Mouse (Mus musculus): ENCODE measurements around the gene D3Ertd254e. TPM values are rescaled to one million over a fixed set of nuclear protein-coding genes. Genes with fewer than 3 reads are reported as not detected.
A peak's percentile ranks its signal among the peaks of the same experiment; 100 is the strongest.

D3Ertd254e gene
- polyA plus RNA-seq, 1 experiment from 2014 or later, result 8.2 TPM

DNA sequence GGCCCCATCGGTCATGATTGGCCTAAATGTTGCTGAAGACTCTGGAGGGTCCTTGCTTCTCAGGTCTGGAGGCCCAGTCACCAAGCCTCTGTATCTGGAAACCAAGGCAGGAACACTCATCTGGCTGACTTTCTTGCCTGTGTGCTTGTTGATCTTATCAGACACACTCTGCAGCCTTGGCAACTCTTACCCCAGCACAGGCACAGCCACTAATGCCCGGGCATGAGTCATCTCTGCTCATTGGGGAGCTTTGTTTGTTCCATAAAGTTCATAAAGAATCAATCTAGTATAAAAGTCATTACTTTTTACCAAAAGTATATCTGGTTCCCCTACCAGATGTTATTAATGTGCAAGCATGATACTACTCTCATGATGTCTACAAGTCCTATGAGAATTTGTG lies 22.9 kb downstream of the D3Ertd254e start:
- Histone ChIP-seq H3K27ac (replicated peaks) (no peak overlapping the region), H3K36me3 (replicated peaks) (peaks cover 10% of the 10 kb centered on the region), H3K9me3 (no peaks in the 10 kb centered on the region), H3K4me1 (peaks cover 6% of the 10 kb centered on the region; the same call in 1 of the 2 replicates), H3K4me3 (no peak overlapping the region), H3K27me3 (replicated peaks; ENCODE audit: low read depth, poor library complexity, severe bottlenecking) (no peaks in the 10 kb centered on the region)
- no peak for DNase-seq (ENCODE audit: low spot score)
- 93% methylated on average over 2 of the region's 2 CpGs for WGBS

DNA sequence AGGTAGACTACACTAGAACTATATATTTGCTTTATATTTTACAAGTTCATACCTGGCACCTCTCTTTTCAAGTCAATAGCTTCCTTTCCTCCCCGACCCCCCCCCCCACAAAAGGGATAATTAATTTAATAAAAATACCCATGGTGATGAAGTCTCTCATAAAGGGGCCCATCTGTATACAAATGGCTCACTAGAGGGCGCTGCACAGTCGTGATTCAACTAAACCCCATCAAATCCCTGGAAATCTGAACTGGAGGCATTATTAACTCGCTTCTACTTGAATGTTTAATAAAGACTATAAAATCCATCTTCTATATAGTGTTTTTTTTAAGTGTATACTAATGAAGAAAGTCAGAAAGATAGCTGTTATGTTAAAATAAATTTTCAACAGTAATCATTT lies 30.7 kb downstream of the D3Ertd254e start:
- no peak overlapping the region for H3K4me3 ChIP-seq
- no peak overlapping the region for H3K27ac ChIP-seq (replicated peaks)
- DNase-seq (ENCODE audit: low spot score), result peak; percentile 57
- H3K9me3 ChIP-seq, result no peaks in the 10 kb centered on the region
- WGBS, result 11% methylated on average over 4 of the region's 4 CpGs
- H3K4me1 ChIP-seq, result no peaks in the 10 kb centered on the region
- no peaks in the 10 kb centered on the region for H3K36me3 ChIP-seq (replicated peaks)
- no peaks in the 10 kb centered on the region for H3K27me3 ChIP-seq (replicated peaks; ENCODE audit: low read depth, poor library complexity, severe bottlenecking)

DNA sequence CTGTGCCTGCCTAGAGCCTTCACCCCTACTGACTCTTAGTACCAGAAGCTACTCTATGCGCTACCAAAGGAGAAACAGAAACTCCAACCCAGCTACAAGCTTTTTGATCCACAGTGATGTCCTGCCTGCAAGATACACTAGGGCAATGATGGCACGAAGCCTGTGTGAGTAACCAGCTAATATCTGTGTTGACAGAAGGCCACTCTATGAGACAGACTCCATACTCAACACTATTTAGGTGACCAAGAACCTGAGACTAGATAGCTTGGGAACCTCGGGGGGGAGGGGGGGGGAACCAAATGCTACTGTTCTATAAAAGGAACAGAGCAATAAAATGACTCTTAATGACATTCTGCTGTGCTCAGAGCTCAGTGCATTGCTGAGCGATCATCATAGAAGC lies 35.7 kb downstream of the D3Ertd254e start:
- Histone ChIP-seq H3K4me3 (no peak overlapping the region), H3K27me3 (replicated peaks; ENCODE audit: low read depth, poor library complexity, severe bottlenecking) (no peaks in the 10 kb centered on the region), H3K36me3 (replicated peaks) (no peaks in the 10 kb centered on the region), H3K9me3 (no peaks in the 10 kb centered on the region), H3K27ac (replicated peaks) (no peak overlapping the region), H3K4me1 (no peaks in the 10 kb centered on the region)
- 81% methylated on average over 4 of the region's 4 CpGs for WGBS
- DNase-seq (ENCODE audit: low spot score), result no peak

DNA sequence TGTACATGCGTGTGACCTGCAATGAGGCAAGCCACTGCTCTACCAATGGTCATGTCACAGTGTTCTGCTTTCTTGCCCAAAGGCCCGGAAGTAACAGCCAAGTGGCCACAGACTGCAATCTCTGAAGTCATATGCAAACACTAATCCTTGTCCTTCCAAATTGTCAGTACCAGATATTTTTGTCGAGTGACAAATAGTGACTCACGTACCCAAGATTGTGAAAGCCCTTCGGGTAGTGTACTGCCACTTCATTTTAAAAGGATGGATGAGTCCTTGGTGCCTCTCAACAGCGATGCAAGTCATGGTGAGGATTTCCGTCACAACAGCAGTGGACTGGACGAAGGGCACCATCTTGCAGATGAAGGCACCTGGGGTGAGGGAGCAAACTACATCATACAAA lies 38.4 kb downstream of the D3Ertd254e start:
- H3K4me1 ChIP-seq, result no peaks in the 10 kb centered on the region
- H3K27ac ChIP-seq (replicated peaks), result no peak overlapping the region
- no peak overlapping the region for H3K4me3 ChIP-seq
- H3K9me3 ChIP-seq, result no peaks in the 10 kb centered on the region
- no peak for DNase-seq (ENCODE audit: low spot score)
- H3K27me3 ChIP-seq (replicated peaks; ENCODE audit: low read depth, poor library complexity, severe bottlenecking), result no peaks in the 10 kb centered on the region
- no peaks in the 10 kb centered on the region for H3K36me3 ChIP-seq (replicated peaks)
- 91% methylated on average over 8 of the region's 8 CpGs for WGBS

DNA sequence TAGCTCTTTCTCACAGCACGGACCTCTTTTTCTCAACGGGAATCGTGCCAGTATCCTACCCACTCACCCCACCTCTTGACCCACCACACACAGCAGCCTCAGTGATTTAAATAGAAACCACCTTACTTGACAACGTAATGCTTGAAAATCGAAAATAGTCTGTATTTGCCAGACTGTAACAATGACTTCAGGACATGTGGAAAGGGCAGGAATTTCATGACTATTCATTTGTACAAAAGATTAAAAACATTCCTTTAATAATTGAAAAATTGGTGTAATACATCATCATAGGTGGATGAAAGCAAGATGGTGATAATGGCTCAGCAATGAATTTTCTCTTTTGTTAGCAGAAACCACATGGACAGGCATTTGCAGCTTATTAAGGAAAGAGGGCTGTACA lies 50.3 kb downstream of the D3Ertd254e start:
- DNase-seq (ENCODE audit: low spot score), result no peak
- Histone ChIP-seq H3K27ac (replicated peaks) (no peak overlapping the region), H3K4me3 (no peak overlapping the region), H3K4me1 (no peaks in the 10 kb centered on the region), H3K36me3 (replicated peaks) (no peaks in the 10 kb centered on the region), H3K9me3 (no peaks in the 10 kb centered on the region), H3K27me3 (replicated peaks; ENCODE audit: low read depth, poor library complexity, severe bottlenecking) (no peaks in the 10 kb centered on the region)
- WGBS, result 77% methylated on average over 5 of the region's 5 CpGs

DNA sequence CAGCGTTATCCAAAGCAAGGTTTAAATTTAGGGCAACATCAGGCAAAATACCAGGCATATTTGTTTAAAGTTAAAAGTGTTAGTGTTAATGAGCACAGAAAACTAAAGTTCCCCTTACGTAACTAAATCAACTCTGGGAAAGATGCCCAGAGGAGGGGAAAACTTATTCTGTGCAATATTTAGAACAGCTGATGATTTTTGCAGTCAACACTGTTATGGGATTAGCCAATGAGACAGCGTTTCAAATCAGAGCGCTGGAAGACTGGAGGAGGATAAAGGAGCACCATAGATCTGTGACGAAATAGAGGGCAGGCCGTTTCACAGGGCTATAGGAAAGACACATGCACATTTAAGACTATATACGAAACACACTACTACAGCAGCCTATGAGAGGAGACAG lies 52.1 kb downstream of the D3Ertd254e start:
- no peaks in the 10 kb centered on the region for H3K27me3 ChIP-seq (replicated peaks; ENCODE audit: low read depth, poor library complexity, severe bottlenecking)
- H3K36me3 ChIP-seq (replicated peaks), result no peaks in the 10 kb centered on the region
- DNase-seq (ENCODE audit: low spot score), result no peak
- WGBS, result 90% methylated on average over 7 of the region's 7 CpGs
- no peak overlapping the region for H3K27ac ChIP-seq (replicated peaks)
- no peak overlapping the region for H3K4me3 ChIP-seq
- no peaks in the 10 kb centered on the region for H3K4me1 ChIP-seq
- H3K9me3 ChIP-seq, result no peaks in the 10 kb centered on the region

DNA sequence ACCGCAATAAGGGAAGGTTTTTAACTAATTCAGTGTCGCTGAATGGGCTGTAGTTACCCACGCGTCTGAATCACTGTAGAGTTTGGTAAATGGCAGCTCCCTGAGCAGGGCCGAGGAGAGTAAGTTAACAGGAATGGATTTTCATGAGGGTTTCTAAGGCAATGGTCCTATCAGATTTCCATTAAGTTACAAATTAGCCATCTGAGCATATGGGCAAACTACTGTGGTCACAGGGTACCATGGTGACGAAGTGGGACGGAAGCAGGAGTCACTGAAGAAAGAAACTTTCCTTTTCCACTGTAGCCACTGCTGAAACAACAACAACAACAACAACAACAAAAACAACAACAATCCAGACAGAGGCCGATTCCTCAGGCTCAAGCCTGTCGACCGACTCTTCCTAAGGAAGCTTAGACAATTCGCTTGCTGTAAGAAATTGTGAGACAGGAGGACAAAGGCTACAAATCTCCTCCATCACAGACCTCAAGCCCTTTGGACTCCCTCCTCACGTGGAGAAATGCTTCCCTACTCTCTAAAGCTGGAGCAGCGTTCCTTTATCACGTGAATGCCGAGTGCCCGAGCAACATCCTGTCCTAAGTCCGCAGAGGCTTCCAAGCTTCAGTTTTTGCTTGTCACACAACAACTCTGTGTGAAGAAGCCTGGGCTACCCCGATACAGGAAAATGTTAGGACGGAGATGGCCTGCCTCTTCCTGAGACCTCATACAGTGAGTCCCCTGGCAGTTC lies 56.9 kb downstream of the D3Ertd254e start:
- H3K4me1 ChIP-seq, result no peaks in the 10 kb centered on the region
- 76% methylated on average over 19 of the region's 19 CpGs for WGBS
- no peaks in the 10 kb centered on the region for H3K9me3 ChIP-seq
- no peak overlapping the region for H3K27ac ChIP-seq (replicated peaks)
- H3K36me3 ChIP-seq (replicated peaks), result no peaks in the 10 kb centered on the region
- H3K27me3 ChIP-seq (replicated peaks; ENCODE audit: low read depth, poor library complexity, severe bottlenecking), result no peaks in the 10 kb centered on the region
- no peak overlapping the region for H3K4me3 ChIP-seq
- DNase-seq (ENCODE audit: low spot score), result no peak

DNA sequence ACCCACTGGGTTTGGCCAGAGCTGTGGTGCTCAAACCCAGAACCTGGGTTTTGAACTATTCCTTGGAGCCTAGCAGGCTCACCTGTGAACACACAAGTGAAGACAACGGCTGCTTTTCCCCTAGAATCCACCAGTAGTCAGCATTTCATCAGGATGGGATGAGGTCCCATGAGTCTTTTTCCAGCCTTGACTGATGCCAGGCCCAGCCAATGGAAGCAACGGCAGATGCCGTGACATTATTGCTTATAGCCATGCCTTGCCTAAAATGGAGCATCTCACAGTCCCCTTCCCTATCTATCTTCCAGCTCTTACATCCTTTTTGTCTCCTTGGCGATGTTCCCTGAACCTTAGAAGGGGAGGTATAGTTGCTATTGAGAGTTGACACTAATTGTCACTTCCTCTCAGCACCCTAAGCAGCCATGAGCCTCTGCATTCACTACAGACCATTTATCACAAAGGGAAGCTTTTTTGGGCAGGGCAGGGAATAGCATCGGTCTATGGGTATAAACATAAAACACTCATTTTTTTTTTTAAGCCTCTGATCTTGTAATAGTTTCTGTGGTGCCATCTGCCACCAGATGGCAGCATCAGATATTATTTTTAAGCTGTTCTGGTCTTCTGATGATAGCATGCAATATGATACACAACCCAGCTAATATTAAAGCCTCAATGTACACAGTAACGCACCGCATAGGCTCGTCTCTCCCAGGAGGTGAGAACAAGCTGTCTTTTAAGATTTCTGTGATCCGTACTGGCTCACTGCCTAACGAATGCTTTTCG lies 59.1 kb downstream of the D3Ertd254e start:
- Histone ChIP-seq H3K36me3 (replicated peaks) (no peaks in the 10 kb centered on the region), H3K9me3 (no peaks in the 10 kb centered on the region), H3K4me1 (no peaks in the 10 kb centered on the region), H3K27me3 (replicated peaks; ENCODE audit: low read depth, poor library complexity, severe bottlenecking) (no peaks in the 10 kb centered on the region), H3K27ac (replicated peaks) (no peak overlapping the region), H3K4me3 (no peak overlapping the region)
- peak; percentile 21 for DNase-seq (ENCODE audit: low spot score)
- WGBS, result 72% methylated on average over 11 of the region's 11 CpGs

DNA sequence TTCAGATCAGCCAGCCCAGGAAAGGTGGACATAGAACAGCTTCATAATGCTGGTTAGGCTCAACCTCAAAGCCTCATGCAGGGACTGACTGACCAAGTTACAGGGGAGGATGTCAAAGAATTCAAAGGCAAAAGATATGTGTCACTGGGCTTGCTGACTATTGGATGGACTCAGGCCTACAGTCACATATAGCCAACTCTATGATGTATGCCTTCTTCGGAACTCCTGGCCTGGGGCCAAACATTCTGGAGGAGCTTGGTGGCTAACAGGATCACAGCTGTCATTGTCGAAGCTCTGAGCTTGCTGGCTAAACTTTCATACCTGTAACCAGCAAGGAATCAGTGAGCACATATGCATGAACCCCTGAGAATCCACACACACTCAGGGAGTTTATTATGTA lies 60.1 kb downstream of the D3Ertd254e start:
- Histone ChIP-seq H3K36me3 (replicated peaks) (no peaks in the 10 kb centered on the region), H3K9me3 (no peaks in the 10 kb centered on the region), H3K4me1 (no peaks in the 10 kb centered on the region), H3K27ac (replicated peaks) (no peak overlapping the region), H3K4me3 (no peak overlapping the region), H3K27me3 (replicated peaks; ENCODE audit: low read depth, poor library complexity, severe bottlenecking) (no peaks in the 10 kb centered on the region)
- no peak for DNase-seq (ENCODE audit: low spot score)
- WGBS, result 73% methylated on average over 2 of the region's 2 CpGs

DNA sequence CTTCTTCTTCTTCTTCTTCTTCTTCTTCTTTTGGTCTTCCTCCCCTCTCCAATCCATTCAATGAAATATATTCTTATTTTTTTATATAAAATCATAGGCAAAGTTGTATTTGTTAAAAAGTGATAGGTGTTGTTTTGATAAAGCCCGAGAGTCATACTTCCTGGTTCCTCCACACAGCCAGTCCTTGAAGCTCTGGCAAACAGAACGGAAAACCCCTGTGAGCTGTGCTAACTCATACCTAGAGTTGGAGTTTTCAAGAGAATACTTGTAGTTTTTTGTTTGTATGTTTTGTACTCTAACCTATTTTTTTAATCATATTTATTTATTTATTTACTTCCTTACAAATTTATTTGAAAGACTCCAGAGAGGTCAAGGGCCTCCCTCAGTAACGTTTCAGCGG lies 61.9 kb downstream of the D3Ertd254e start:
- Histone ChIP-seq H3K27me3 (replicated peaks; ENCODE audit: low read depth, poor library complexity, severe bottlenecking) (no peaks in the 10 kb centered on the region), H3K27ac (replicated peaks) (no peak overlapping the region), H3K4me1 (no peaks in the 10 kb centered on the region), H3K4me3 (no peak overlapping the region), H3K36me3 (replicated peaks) (no peaks in the 10 kb centered on the region), H3K9me3 (no peaks in the 10 kb centered on the region)
- no peak for DNase-seq (ENCODE audit: low spot score)
- 84% methylated on average over 4 of the region's 4 CpGs for WGBS

Other genes with a start within 250 kb of the D3Ertd254e start
- 104 and 106 TPM in 2 replicates for gene Dcun1d1, start 213.6 kb upstream of the D3Ertd254e start, polyA plus RNA-seq (2016; fragmentation: Nextera tagmentation; extraction: Ambion mirVana)
- 37.0 and 42.2 TPM in 2 replicates for gene Mccc1, start 150.3 kb upstream of the D3Ertd254e start, polyA plus RNA-seq (2016; fragmentation: Nextera tagmentation; extraction: Ambion mirVana)
- gene Ccdc144b, start 97.5 kb upstream of the D3Ertd254e start, polyA plus RNA-seq (2016; fragmentation: Nextera tagmentation; extraction: Ambion mirVana), result not detected in 2 replicates
- 97.7 and 98.3 TPM in 2 replicates for gene Acad9, start 85.0 kb upstream of the D3Ertd254e start, polyA plus RNA-seq (2016; fragmentation: Nextera tagmentation; extraction: Ambion mirVana)
- 0.23 TPM in 1 of 2 replicates, not detected in the other for gene Qrfpr, start 71.3 kb downstream of the D3Ertd254e start, polyA plus RNA-seq (2016; fragmentation: Nextera tagmentation; extraction: Ambion mirVana)

All from embryonic facial prominence, embryonic 10.5 days (tissue).